Mouse (Mus musculus): ENCODE measurements at regions not wholly inside any gene's neighbourhood (a gene's known extent, or its start where the extent isn't known, plus 50 kb on each side); places are given as distances from the start of the nearest gene placed in this dataset.

GRCm38 (mm10) chr5:64462411-64462810 is 306.3 kb downstream of the Tbc1d1 start:
- DNase-seq (ENCODE audit: low spot score in 2 of 2), result peak in 1 of 2 experiments; percentile 38

- no peak for DNase-seq (ENCODE audit: low spot score in 2 of 2)
These were observed 307.5 kb downstream of the Tbc1d1 start for GRCm38 (mm10) chr5:64463570-64463969.

- DNase-seq (ENCODE audit: low spot score in 2 of 2), result no peak
These were observed 310.2 kb downstream of the Tbc1d1 start for GRCm38 (mm10) chr5:64466320-64466719.

GRCm38 (mm10) chr5:64467856-64468255 is 311.8 kb downstream of the Tbc1d1 start:
- DNase-seq (ENCODE audit: low spot score in 2 of 2), result no peak

- no peak for DNase-seq (ENCODE audit: low spot score in 2 of 2)
These were observed 312.2 kb downstream of the Tbc1d1 start for GRCm38 (mm10) chr5:64468307-64468706.

GRCm38 (mm10) chr5:64472008-64472407 is 315.9 kb downstream of the Tbc1d1 start:
- no peak for DNase-seq (ENCODE audit: low spot score in 2 of 2)

GRCm38 (mm10) chr5:64472415-64472814 is 316.3 kb downstream of the Tbc1d1 start:
- DNase-seq (ENCODE audit: low spot score in 2 of 2), result no peak

GRCm38 (mm10) chr5:64474868-64475267 is 318.8 kb downstream of the Tbc1d1 start:
- DNase-seq (ENCODE audit: low spot score in 2 of 2), result no peak

- DNase-seq (ENCODE audit: low spot score in 2 of 2), result no peak
These were observed 319.8 kb downstream of the Tbc1d1 start for GRCm38 (mm10) chr5:64475736-64476519.

- no peak for DNase-seq (ENCODE audit: low spot score in 2 of 2)
These were observed 320.7 kb downstream of the Tbc1d1 start for GRCm38 (mm10) chr5:64476641-64477369.

GRCm38 (mm10) chr5:64478143-64478542 is 322.0 kb downstream of the Tbc1d1 start:
- DNase-seq (ENCODE audit: low spot score in 2 of 2), result no peak

- no peak for DNase-seq (ENCODE audit: low spot score in 2 of 2)
These were observed 322.6 kb downstream of the Tbc1d1 start for GRCm38 (mm10) chr5:64478599-64479214.

GRCm38 (mm10) chr5:64479315-64479714 is 323.2 kb downstream of the Tbc1d1 start:
- peak in 1 of 2 experiments; percentile 24 for DNase-seq (ENCODE audit: low spot score in 2 of 2)

GRCm38 (mm10) chr5:64485043-64485442 is 318.1 kb upstream of the Klf3 start:
- peak in 1 of 2 experiments; percentile 20 for DNase-seq (ENCODE audit: low spot score in 2 of 2)

GRCm38 (mm10) chr5:64485856-64486255 is 317.3 kb upstream of the Klf3 start:
- DNase-seq (ENCODE audit: low spot score in 2 of 2), result no peak

- no peak for DNase-seq (ENCODE audit: low spot score in 2 of 2)
These were observed 316.4 kb upstream of the Klf3 start for GRCm38 (mm10) chr5:64486761-64487160.

GRCm38 (mm10) chr5:64487698-64488398 is 315.3 kb upstream of the Klf3 start:
- DNase-seq (ENCODE audit: low spot score in 2 of 2), result no peak

- no peak for DNase-seq (ENCODE audit: low spot score in 2 of 2)
These were observed 313.3 kb upstream of the Klf3 start for GRCm38 (mm10) chr5:64489656-64490444.

GRCm38 (mm10) chr5:64490445-64490950 is 312.7 kb upstream of the Klf3 start:
- no peak for DNase-seq (ENCODE audit: low spot score in 2 of 2)

GRCm38 (mm10) chr5:64494429-64494828 is 308.8 kb upstream of the Klf3 start:
- DNase-seq (ENCODE audit: low spot score in 2 of 2), result no peak

- no peak for DNase-seq (ENCODE audit: low spot score in 2 of 2)
These were observed 306.3 kb upstream of the Klf3 start for GRCm38 (mm10) chr5:64496853-64497252.
